Comparison of ENCODE assay signal across 10 mouse cellular contexts in genomic region chr4:34883366-34884029, GRCm38 (mm10). TPM values are rescaled to one million over a fixed set of nuclear protein-coding genes. Genes with fewer than 3 reads are reported as not detected.
A peak's percentile ranks its signal among the peaks of the same experiment; 100 is the strongest.
DNase-seq lines count a peak whose midpoint lies in the region; ATAC-seq and TF ChIP-seq lines count a peak whose summit lies in the region.
"Had no signal": no experiment of that assay in that cellular context is flagged by ENCODE, and none has a peak within 500 bp of the region (broad histone marks: within the 10 kb centered on the region; RNA-seq: fewer than 3 reads in every experiment).

No protein-coding gene starts in this region.

- H3K36me3 ChIP-seq in kidney, postnatal 0 days (ENCODE audit: insufficient read depth, low read length) = no peaks in the 10 kb centered on the region
- 0 out of 2 replicates have a peak, but pooled peaks cover 2% of the 10 kb centered on the region for H3K36me3 ChIP-seq in hindbrain, embryonic 15.5 days
- no peaks in the 10 kb centered on the region for H3K36me3 ChIP-seq in midbrain, postnatal 0 days (ENCODE audit: insufficient read depth, low read length)

- H3K4me1 ChIP-seq in kidney, postnatal 0 days (replicated peaks; ENCODE audit: insufficient read depth, low read length) = peaks cover 6% of the 10 kb centered on the region; the same call in 1 of the 2 replicates
- peaks cover 2% of the 10 kb centered on the region; the same call in 1 of the 2 replicates for H3K4me1 ChIP-seq in cortical plate, adult 2 months (ENCODE audit: control insufficient read depth, insufficient read depth, low read length)
- peaks cover 39% of the 10 kb centered on the region for H3K4me1 ChIP-seq in hindbrain, embryonic 15.5 days (replicated peaks)
- H3K4me1 ChIP-seq in midbrain, postnatal 0 days (ENCODE audit: insufficient read depth, low read length) = peaks cover 12% of the 10 kb centered on the region

- H3K4me3 ChIP-seq in kidney, postnatal 0 days (replicated peaks; ENCODE audit: low read depth, low read length) = peak overlapping the region; percentile 92
- peak overlapping the region; percentile 77 for H3K4me3 ChIP-seq in cortical plate, adult 2 months (ENCODE audit: insufficient read depth, low read length)
- peak overlapping the region; percentile 74 for H3K4me3 ChIP-seq in hindbrain, embryonic 15.5 days
- peak overlapping the region; percentile 99 for H3K4me3 ChIP-seq in midbrain, postnatal 0 days (ENCODE audit: low read depth, low read length)

- peak overlapping the region; percentile 98; the same call in 1 of the 2 replicates for H3K9ac ChIP-seq in kidney, postnatal 0 days (ENCODE audit: low read depth, low read length)
- peak overlapping the region; percentile 92 for H3K9ac ChIP-seq in hindbrain, embryonic 15.5 days
- peak overlapping the region; percentile 96 for H3K9ac ChIP-seq in midbrain, postnatal 0 days (replicated peaks; ENCODE audit: low read length, poor library complexity, severe bottlenecking)

- H3K9me3 ChIP-seq in kidney, postnatal 0 days (replicated peaks; ENCODE audit: low read length) = no peaks in the 10 kb centered on the region
- no peaks in the 10 kb centered on the region for H3K9me3 ChIP-seq in hindbrain, embryonic 15.5 days
- H3K9me3 ChIP-seq in midbrain, postnatal 0 days (ENCODE audit: low read length) = no peaks in the 10 kb centered on the region

- TF ChIP-seq CTCF in kidney, postnatal 0 days (IDR thresholded peaks at IDR 0.05; ENCODE audit: low read depth) = no peak
- no peak for TF ChIP-seq CTCF in cortical plate, adult 2 months (IDR thresholded peaks at IDR 0.05; ENCODE audit: extremely low read depth, insufficient read depth, low read length)
- no peak for TF ChIP-seq CTCF in midbrain, postnatal 0 days (IDR thresholded peaks at IDR 0.05)

- peak overlapping the region; percentile 68 for H3K4me2 ChIP-seq in kidney, postnatal 0 days (ENCODE audit: low read length)
- H3K4me2 ChIP-seq in hindbrain, embryonic 15.5 days = peak overlapping the region; percentile 81
- peak overlapping the region; percentile 59 for H3K4me2 ChIP-seq in midbrain, postnatal 0 days (ENCODE audit: low read depth, low read length, poor library complexity, severe bottlenecking)

- H3K27me3 ChIP-seq in kidney, postnatal 0 days (ENCODE audit: insufficient read depth, low read length) = peaks cover 2% of the 10 kb centered on the region; the same call in 1 of the 2 replicates
- peaks cover under 1% of the 10 kb centered on the region; the same call in 1 of the 2 replicates for H3K27me3 ChIP-seq in hindbrain, embryonic 15.5 days
- H3K27me3 ChIP-seq in midbrain, postnatal 0 days (ENCODE audit: insufficient read depth, low read length) = no peaks in the 10 kb centered on the region

- peak; percentile 12 for DNase-seq in kidney, postnatal 0 days (ENCODE audit: low spot score)
- no peak for DNase-seq in kidney, postnatal 10 days
- no peak for DNase-seq in midbrain, postnatal 0 days (ENCODE audit: low spot score)
- no peak for DNase-seq in thymus, adult 18-20 months
- DNase-seq in layer of hippocampus, adult 9-11 months = no peak
- DNase-seq in layer of hippocampus, postnatal 36 days = no peak

- WGBS in kidney, postnatal 0 days = 31% methylated on average over 16 of the region's 16 CpGs
- WGBS in hindbrain, embryonic 15.5 days = 32% methylated on average over 16 of the region's 16 CpGs
- WGBS in midbrain, postnatal 0 days = 34% methylated on average over 16 of the region's 16 CpGs

- no peak for TF ChIP-seq POLR2A in cortical plate, adult 2 months (IDR thresholded peaks at IDR 0.05; ENCODE audit: extremely low read depth, insufficient read depth, low read length)

- H3K27ac ChIP-seq in kidney, postnatal 0 days = peak overlapping the region; percentile 98
- peak overlapping the region; percentile 99 for H3K27ac ChIP-seq in cortical plate, adult 2 months (ENCODE audit: insufficient read depth, low read length)
- peak overlapping the region; percentile 98 for H3K27ac ChIP-seq in hindbrain, embryonic 15.5 days (replicated peaks)
- H3K27ac ChIP-seq in midbrain, postnatal 0 days (ENCODE audit: low read depth, low read length) = peak overlapping the region; percentile 96

- no peak for ATAC-seq in kidney, postnatal 0 days (replicated peaks; ENCODE audit: low FRiP score, low read depth)
- ATAC-seq in hindbrain, embryonic 15.5 days (ENCODE audit: low FRiP score, low read depth) = no peak
- ATAC-seq in midbrain, postnatal 0 days (ENCODE audit: low FRiP score) = no peak

RNA-seq across cellular contexts. Expression of gene Zfp292, which starts 0.7 kb away (rescaled TPM):
- polyA plus RNA-seq in kidney, postnatal 0 days (2015; fragmentation: Nextera tagmentation; extraction: Ambion mirVana) = 12.4 and 13.2 TPM in 2 replicates
- 7.3 and 8.0 TPM in 2 replicates for polyA plus RNA-seq in cortical plate, adult 2 months (2012; rRNA removed)
- 23.1 and 24.8 TPM in 2 replicates for polyA plus RNA-seq in hindbrain, embryonic 15.5 days (2015; fragmentation: Nextera tagmentation; extraction: Ambion mirVana)
- total RNA-seq in midbrain, postnatal 0 days (2014; rRNA removed) = 36.5 and 42.4 TPM in 2 replicates
- 15.9 and 18.9 TPM in 2 replicates for polyA plus RNA-seq in midbrain, postnatal 0 days (2015; fragmentation: Nextera tagmentation; extraction: Ambion mirVana)
- 10 to 100 TPM; 25.9 to 28.1 TPM for total RNA-seq in layer of hippocampus, postnatal 36 days (2021)

RNA-seq across cellular contexts. Expression of gene Cga, which starts 10.1 kb away (rescaled TPM):
- not detected in 2 replicates for polyA plus RNA-seq in kidney, postnatal 0 days (2015; fragmentation: Nextera tagmentation; extraction: Ambion mirVana)
- polyA plus RNA-seq in cortical plate, adult 2 months (2012; rRNA removed) = not detected in 2 replicates
- not detected in 2 replicates for polyA plus RNA-seq in hindbrain, embryonic 15.5 days (2015; fragmentation: Nextera tagmentation; extraction: Ambion mirVana)
- total RNA-seq in midbrain, postnatal 0 days (2014; rRNA removed) = not detected in 2 replicates
- polyA plus RNA-seq in midbrain, postnatal 0 days (2015; fragmentation: Nextera tagmentation; extraction: Ambion mirVana) = 0.26 TPM in 1 of 2 replicates, not detected in the other
- total RNA-seq in layer of hippocampus, postnatal 36 days (2021) = not detected
- total RNA-seq: megakaryocyte progenitor cell, adult 5-6 weeks had no signal
- polyA plus RNA-seq: brain, embryonic 14.5 days had no signal
